Mouse (Mus musculus): ENCODE results near the gene Mpeg1. TPM values are rescaled to one million over a fixed set of nuclear protein-coding genes. Genes with fewer than 3 reads are reported as not detected.

Mpeg1 gene
- polyA plus RNA-seq, 1 experiment: 6.5 TPM

- no peaks in the 10 kb centered on the region for H3K9me3 ChIP-seq
- TF ChIP-seq FLI1 (IDR thresholded peaks at IDR 0.05; ENCODE audit: low read length): no peak
- peak; percentile 72; the same call in 1 of the 3 replicates for TF ChIP-seq GATA1 (IDR thresholded peaks at IDR 0.05; ENCODE audit: borderline replicate concordance, low read length)
- peaks cover 86% of the 10 kb centered on the region for H3K4me1 ChIP-seq
- peaks cover 31% of the 10 kb centered on the region for H3K36me3 ChIP-seq (replicated peaks; ENCODE audit: low read length)
- peak overlapping the region; percentile 82 for H3K4me3 ChIP-seq (replicated peaks)
- no peaks in the 10 kb centered on the region for H3K27me3 ChIP-seq (replicated peaks)
Observed at GRCm38 (mm10) chr19:12464127-12464526, 3.5 kb downstream of the Mpeg1 start.

GRCm38 (mm10) chr19:12464674-12465073, 4.1 kb downstream of the Mpeg1 start:
- H3K36me3 ChIP-seq (replicated peaks; ENCODE audit: low read length): peaks cover 37% of the 10 kb centered on the region
- peaks cover 86% of the 10 kb centered on the region for H3K4me1 ChIP-seq
- H3K9me3 ChIP-seq: no peaks in the 10 kb centered on the region
- TF ChIP-seq FLI1 (IDR thresholded peaks at IDR 0.05; ENCODE audit: low read length): no peak
- TF ChIP-seq GATA1 (IDR thresholded peaks at IDR 0.05; ENCODE audit: borderline replicate concordance, low read length): no peak
- no peaks in the 10 kb centered on the region for H3K27me3 ChIP-seq (replicated peaks)
- peak overlapping the region; percentile 82 for H3K4me3 ChIP-seq (replicated peaks)

- no peaks in the 10 kb centered on the region for H3K9me3 ChIP-seq
- no peaks in the 10 kb centered on the region for H3K27me3 ChIP-seq (replicated peaks)
- H3K4me3 ChIP-seq (replicated peaks): peak overlapping the region; percentile 74
- H3K4me1 ChIP-seq: peaks cover 81% of the 10 kb centered on the region
- TF ChIP-seq GATA1 (IDR thresholded peaks at IDR 0.05; ENCODE audit: borderline replicate concordance, low read length) (no peak), FLI1 (IDR thresholded peaks at IDR 0.05; ENCODE audit: low read length) (no peak)
- H3K36me3 ChIP-seq (replicated peaks; ENCODE audit: low read length): peaks cover 42% of the 10 kb centered on the region
Observed at GRCm38 (mm10) chr19:12465530-12466144, 5.1 kb downstream of the Mpeg1 start.

GRCm38 (mm10) chr19:12466204-12466603, 5.6 kb downstream of the Mpeg1 start:
- Histone ChIP-seq H3K4me1 (peaks cover 79% of the 10 kb centered on the region), H3K27me3 (replicated peaks) (no peaks in the 10 kb centered on the region), H3K36me3 (replicated peaks; ENCODE audit: low read length) (peaks cover 46% of the 10 kb centered on the region), H3K9me3 (no peaks in the 10 kb centered on the region), H3K4me3 (replicated peaks) (no peak overlapping the region)
- TF ChIP-seq GATA1 (IDR thresholded peaks at IDR 0.05; ENCODE audit: borderline replicate concordance, low read length) (no peak), FLI1 (IDR thresholded peaks at IDR 0.05; ENCODE audit: low read length) (no peak)

- no peaks in the 10 kb centered on the region for H3K9me3 ChIP-seq
- H3K4me1 ChIP-seq: peaks cover 78% of the 10 kb centered on the region
- peaks cover 38% of the 10 kb centered on the region for H3K36me3 ChIP-seq (replicated peaks; ENCODE audit: low read length)
- H3K4me3 ChIP-seq (replicated peaks): no peak overlapping the region
- TF ChIP-seq GATA1 (IDR thresholded peaks at IDR 0.05; ENCODE audit: borderline replicate concordance, low read length) (no peak), FLI1 (IDR thresholded peaks at IDR 0.05; ENCODE audit: low read length) (no peak)
- no peaks in the 10 kb centered on the region for H3K27me3 ChIP-seq (replicated peaks)
Observed at GRCm38 (mm10) chr19:12467436-12467835, 6.9 kb downstream of the Mpeg1 start.

GRCm38 (mm10) chr19:12471866-12472265, 11.3 kb downstream of the Mpeg1 start:
- H3K9me3 ChIP-seq: no peaks in the 10 kb centered on the region
- no peaks in the 10 kb centered on the region for H3K27me3 ChIP-seq (replicated peaks)
- H3K4me1 ChIP-seq: peaks cover 74% of the 10 kb centered on the region
- peaks cover 48% of the 10 kb centered on the region for H3K36me3 ChIP-seq (replicated peaks; ENCODE audit: low read length)
- no peak for TF ChIP-seq FLI1 (IDR thresholded peaks at IDR 0.05; ENCODE audit: low read length)
- TF ChIP-seq GATA1 (IDR thresholded peaks at IDR 0.05; ENCODE audit: borderline replicate concordance, low read length): no peak
- no peak overlapping the region for H3K4me3 ChIP-seq (replicated peaks)

- TF ChIP-seq GATA1 (IDR thresholded peaks at IDR 0.05; ENCODE audit: borderline replicate concordance, low read length): no peak
- Histone ChIP-seq H3K4me3 (replicated peaks) (no peak overlapping the region), H3K27me3 (replicated peaks) (no peaks in the 10 kb centered on the region), H3K9me3 (no peaks in the 10 kb centered on the region), H3K4me1 (peaks cover 74% of the 10 kb centered on the region), H3K36me3 (replicated peaks; ENCODE audit: low read length) (peaks cover 47% of the 10 kb centered on the region)
Observed at GRCm38 (mm10) chr19:12472381-12472976, 11.9 kb downstream of the Mpeg1 start.

- no peaks in the 10 kb centered on the region for H3K27me3 ChIP-seq (replicated peaks)
- H3K4me3 ChIP-seq (replicated peaks): no peak overlapping the region
- no peaks in the 10 kb centered on the region for H3K9me3 ChIP-seq
- no peak for TF ChIP-seq GATA1 (IDR thresholded peaks at IDR 0.05; ENCODE audit: borderline replicate concordance, low read length)
- TF ChIP-seq FLI1 (IDR thresholded peaks at IDR 0.05; ENCODE audit: low read length): no peak
- H3K4me1 ChIP-seq: peaks cover 80% of the 10 kb centered on the region
- peaks cover 48% of the 10 kb centered on the region for H3K36me3 ChIP-seq (replicated peaks; ENCODE audit: low read length)
Observed at GRCm38 (mm10) chr19:12473201-12473641, 12.6 kb downstream of the Mpeg1 start.

- Histone ChIP-seq H3K4me3 (replicated peaks) (no peak overlapping the region), H3K36me3 (replicated peaks; ENCODE audit: low read length) (peaks cover 46% of the 10 kb centered on the region), H3K4me1 (peaks cover 83% of the 10 kb centered on the region), H3K9me3 (no peaks in the 10 kb centered on the region), H3K27me3 (replicated peaks) (no peaks in the 10 kb centered on the region)
- TF ChIP-seq GATA1 (IDR thresholded peaks at IDR 0.05; ENCODE audit: borderline replicate concordance, low read length) (no peak), FLI1 (IDR thresholded peaks at IDR 0.05; ENCODE audit: low read length) (no peak)
Observed at GRCm38 (mm10) chr19:12473951-12474350, 13.4 kb downstream of the Mpeg1 start.

Data from megakaryocyte, embryonic 14.5 days (primary cell).